Mouse (Mus musculus) heart, embryonic 13.5 days (tissue): ENCODE data around the gene H3f3a. TPM values are rescaled to one million over a fixed set of nuclear protein-coding genes. Genes with fewer than 3 reads are reported as not detected.

Experiments used
- ATAC-seq: fragments of 200-750 bp; cut with Nextera tagmentation; 2 replicates; pipeline ENCODE4 v1.8.0; 2017; ENCODE audit warnings: moderate TSS enrichment; ENCODE audit not compliant: insufficient number of reproducible peaks, low FRiP score, low TSS enrichment; ENCODE audit errors: extremely low read depth
- H3K27ac ChIP-seq: fragments of 300-500 bp; sonication (generic); replicated peaks from 2 replicates; pipeline ENCODE4 v1.5.1; 2015; ENCODE audit warnings: moderate library complexity, mild to moderate bottlenecking, inconsistent platforms
- H3K27me3 ChIP-seq: fragments of 300-500 bp; sonication (generic); replicated peaks from 2 replicates; pipeline ENCODE4 v1.6.1; 2015; ENCODE audit warnings: mild to moderate bottlenecking, inconsistent platforms
- H3K36me3 ChIP-seq: fragments of 300-500 bp; sonication (generic); 2 replicates; pipeline ENCODE4 v1.6.1; 2015; ENCODE audit warnings: mild to moderate bottlenecking, inconsistent platforms
- H3K4me1 ChIP-seq: fragments of 300-500 bp; sonication (generic); 2 replicates; pipeline ENCODE4 v1.6.1; 2015; ENCODE audit warnings: inconsistent platforms
- H3K4me2 ChIP-seq: fragments of 300-500 bp; sonication (generic); 2 replicates; pipeline ENCODE4 v1.6.1; 2015; ENCODE audit warnings: inconsistent platforms, mild to moderate bottlenecking, moderate library complexity
- H3K4me3 ChIP-seq: fragments of 300-500 bp; sonication (generic); 2 replicates; pipeline ENCODE4 v1.5.1; 2015; ENCODE audit warnings: moderate library complexity, mild to moderate bottlenecking, inconsistent platforms
- H3K9ac ChIP-seq: fragments of 300-500 bp; sonication (generic); 2 replicates; pipeline ENCODE4 v1.6.1; 2015; ENCODE audit warnings: inconsistent platforms, mild to moderate bottlenecking, moderate library complexity
- H3K9me3 ChIP-seq: fragments of 300-500 bp; sonication (generic); 2 replicates; pipeline ENCODE4 v1.6.1; 2016; ENCODE audit warnings: inconsistent platforms
- WGBS: fragments of 180-500 bp; shearing (Covaris S2); methylation state at CpG from one replicate; pipeline ENCODE4 v1.1.7; 2015; ENCODE audit warnings: mixed read lengths; 5-methylcytosine and 5-hydroxymethylcytosine counted together
- polyA plus RNA-seq: library from polyadenylated mRNA; unstranded; fragments of >200 nt; fragmentation: Nextera tagmentation; extraction: Ambion mirVana; gene quantifications from 2 replicates; pipeline ENCODE4 v1.2.1, GENCODE M21; 2015

H3f3a gene
- polyA plus RNA-seq, result 1,623 and 1,726 TPM in 2 replicates

GRCm38 (mm10) chr1:180813885-180814740 is at the start of gene H3f3a:
TSS of gene H3f3a (minus strand) at chr1:180813943.
- Histone ChIP-seq H3K4me2 (peak within 1 kb of the TSS; percentile 79), H3K27me3 (no peaks in the 10 kb centered on the region), H3K36me3 (peaks cover 21% of the 10 kb centered on the region), H3K9me3 (no peaks in the 10 kb centered on the region), H3K4me3 (peak within 1 kb of the TSS; percentile 100), H3K27ac (peak within 1 kb of the TSS; percentile 100), H3K4me1 (peaks cover 48% of the 10 kb centered on the region), H3K9ac (peak within 1 kb of the TSS; percentile 100)
- peak; percentile 77 for ATAC-seq
- 2% methylated on average over 64 of the region's 69 CpGs for WGBS

- Histone ChIP-seq H3K4me2 (no peak overlapping the region), H3K27me3 (no peaks in the 10 kb centered on the region), H3K9ac (no peak overlapping the region), H3K4me3 (no peak overlapping the region), H3K36me3 (peaks cover 95% of the 10 kb centered on the region), H3K9me3 (no peaks in the 10 kb centered on the region), H3K27ac (no peak overlapping the region), H3K4me1 (no peaks in the 10 kb centered on the region)
- no peak for ATAC-seq
- WGBS, result 76% methylated on average over 6 of the region's 6 CpGs
These were observed 46.3 kb upstream of the H3f3a start for GRCm38 (mm10) chr1:180860030-180860429.

GRCm38 (mm10) chr1:180858763-180859162 is 45.0 kb upstream of the H3f3a start:
- no peaks in the 10 kb centered on the region for H3K27me3 ChIP-seq
- no peak overlapping the region for H3K9ac ChIP-seq
- no peaks in the 10 kb centered on the region for H3K4me1 ChIP-seq
- H3K4me3 ChIP-seq, result no peak overlapping the region
- no peak for ATAC-seq
- H3K27ac ChIP-seq, result no peak overlapping the region
- no peak overlapping the region for H3K4me2 ChIP-seq
- H3K36me3 ChIP-seq, result peaks cover 88% of the 10 kb centered on the region
- H3K9me3 ChIP-seq, result no peaks in the 10 kb centered on the region

GRCm38 (mm10) chr1:180850316-180851270 is 36.9 kb upstream of the H3f3a start, which contains the start of gene Sde2:
TSS of gene Sde2 (plus strand) at chr1:180851127.
- ATAC-seq, result peak; percentile 98
- Histone ChIP-seq H3K4me3 (peak within 1 kb of the TSS; percentile 89), H3K4me2 (peak within 1 kb of the TSS; percentile 85), H3K36me3 (peaks cover 13% of the 10 kb centered on the region), H3K27me3 (no peaks in the 10 kb centered on the region), H3K27ac (peak within 1 kb of the TSS; percentile 98), H3K9ac (peak within 1 kb of the TSS; percentile 95), H3K4me1 (peaks cover 46% of the 10 kb centered on the region), H3K9me3 (no peaks in the 10 kb centered on the region)
- WGBS, result 1% methylated on average over 77 of the region's 77 CpGs

GRCm38 (mm10) chr1:180849701-180850301 is 36.1 kb upstream of the H3f3a start:
- peak overlapping the region; percentile 84 for H3K9ac ChIP-seq
- H3K27ac ChIP-seq, result peak overlapping the region; percentile 98
- whole genome bisulfite sequencing, result 39% methylated on average over 11 of the region's 11 CpGs
- H3K4me3 ChIP-seq, result peak overlapping the region; percentile 46
- peaks cover 46% of the 10 kb centered on the region for H3K4me1 ChIP-seq
- no peak for ATAC-seq
- H3K9me3 ChIP-seq, result no peaks in the 10 kb centered on the region
- no peaks in the 10 kb centered on the region for H3K27me3 ChIP-seq
- peak overlapping the region; percentile 75 for H3K4me2 ChIP-seq
- H3K36me3 ChIP-seq, result peaks cover 5% of the 10 kb centered on the region

GRCm38 (mm10) chr1:180848511-180849241 is 34.9 kb upstream of the H3f3a start:
- 9% methylated on average over 11 of the region's 11 CpGs for WGBS
- Histone ChIP-seq H3K27me3 (no peaks in the 10 kb centered on the region), H3K36me3 (peaks cover 3% of the 10 kb centered on the region; the same call in 1 of the 2 replicates), H3K9ac (peak overlapping the region; percentile 76), H3K9me3 (no peaks in the 10 kb centered on the region), H3K4me3 (peak overlapping the region; percentile 47), H3K4me2 (peak overlapping the region; percentile 75), H3K27ac (peak overlapping the region; percentile 98), H3K4me1 (peaks cover 46% of the 10 kb centered on the region)
- no peak for ATAC-seq

GRCm38 (mm10) chr1:180848114-180848510 is 34.4 kb upstream of the H3f3a start:
- no peaks in the 10 kb centered on the region for H3K27me3 ChIP-seq
- peaks cover 3% of the 10 kb centered on the region; the same call in 1 of the 2 replicates for H3K36me3 ChIP-seq
- H3K27ac ChIP-seq, result peak overlapping the region; percentile 98
- WGBS, result 2% methylated on average over 9 of the region's 9 CpGs
- no peaks in the 10 kb centered on the region for H3K9me3 ChIP-seq
- H3K4me2 ChIP-seq, result peak overlapping the region; percentile 75
- peak overlapping the region; percentile 47 for H3K4me3 ChIP-seq
- ATAC-seq, result peak; percentile 32; the same call in 1 of the 2 replicates
- peaks cover 46% of the 10 kb centered on the region for H3K4me1 ChIP-seq
- H3K9ac ChIP-seq, result peak overlapping the region; percentile 76

GRCm38 (mm10) chr1:180841561-180842300 is 28.0 kb upstream of the H3f3a start:
- no peak overlapping the region for H3K4me3 ChIP-seq
- no peak overlapping the region for H3K9ac ChIP-seq
- H3K4me2 ChIP-seq, result no peak overlapping the region
- no peak for ATAC-seq
- no peaks in the 10 kb centered on the region for H3K9me3 ChIP-seq
- no peak overlapping the region for H3K27ac ChIP-seq
- 76% methylated on average over 8 of the region's 8 CpGs for WGBS
- H3K27me3 ChIP-seq, result no peaks in the 10 kb centered on the region
- no peaks in the 10 kb centered on the region for H3K4me1 ChIP-seq
- H3K36me3 ChIP-seq, result no peaks in the 10 kb centered on the region

- 68% methylated on average over 8 of the region's 8 CpGs for WGBS
- Histone ChIP-seq H3K27ac (no peak overlapping the region), H3K27me3 (no peaks in the 10 kb centered on the region), H3K4me3 (no peak overlapping the region), H3K4me1 (no peaks in the 10 kb centered on the region), H3K36me3 (no peaks in the 10 kb centered on the region), H3K4me2 (no peak overlapping the region), H3K9ac (no peak overlapping the region), H3K9me3 (no peaks in the 10 kb centered on the region)
- no peak for ATAC-seq
These were observed 25.6 kb upstream of the H3f3a start for GRCm38 (mm10) chr1:180839201-180839910.
